Comparison of ENCODE assay signal across 17 mouse cellular contexts in genomic region chr13:46951212-46951611, GRCm38 (mm10). TPM values are rescaled to one million over a fixed set of nuclear protein-coding genes. Genes with fewer than 3 reads are reported as not detected.
DNase-seq lines count a peak whose midpoint lies in the region; ATAC-seq lines count a peak whose summit lies in the region.
"Had no signal": no experiment of that assay in that cellular context is flagged by ENCODE, and none has a peak within 500 bp of the region (broad histone marks: within the 10 kb centered on the region; RNA-seq: fewer than 3 reads in every experiment).

No protein-coding gene starts in this region.

- no peak overlapping the region for H3K4me3 ChIP-seq in forebrain, embryonic 13.5 days
- H3K4me3 ChIP-seq in forebrain, embryonic 11.5 days (ENCODE audit: low read depth, low read length), result no peak overlapping the region
- no peak overlapping the region for H3K4me3 ChIP-seq in heart, embryonic 16.5 days (ENCODE audit: low read length)
- H3K4me3 ChIP-seq: erythroblast, embryonic 14.5 days; kidney, embryonic 15.5 days; liver, embryonic 13.5 days; midbrain, embryonic 12.5 days had no signal

- no peak for DNase-seq in forebrain, embryonic 11.5 days (ENCODE audit: low spot score)
- no peak for DNase-seq in heart, adult 9 months (ENCODE audit: low spot score in 2 of 2)
- DNase-seq in right cerebral cortex, adult 18-20 months, result peak; percentile 20
- no peak for DNase-seq in right cerebral cortex, postnatal 14 days
- no peak for DNase-seq in thymus, postnatal 10 days (ENCODE audit: low spot score in 2 of 2)
- DNase-seq in lung, postnatal 10 days, result no peak
- DNase-seq: cerebellum, adult 11-12 months; heart, postnatal 4 days; liver, embryonic 13.5 days; lung, postnatal 36 days; thymus, postnatal 36 days had no signal

- WGBS in forebrain, embryonic 13.5 days, result 88% methylated on average over 15 of the region's 15 CpGs
- WGBS in forebrain, embryonic 11.5 days, result 90% methylated on average over 15 of the region's 15 CpGs
- WGBS in heart, embryonic 16.5 days, result 53% methylated on average over 15 of the region's 15 CpGs

- peaks cover 5% of the 10 kb centered on the region for H3K4me1 ChIP-seq in forebrain, embryonic 13.5 days
- no peaks in the 10 kb centered on the region; the same call in 1 of the 2 replicates for H3K4me1 ChIP-seq in forebrain, embryonic 11.5 days (replicated peaks; ENCODE audit: control insufficient read depth, insufficient read depth, low read length)
- H3K4me1 ChIP-seq in heart, embryonic 16.5 days (ENCODE audit: control insufficient read depth, insufficient read depth, low read length), result 0 out of 2 replicates have a peak, but pooled peaks cover 3% of the 10 kb centered on the region
- H3K4me1 ChIP-seq: kidney, embryonic 15.5 days had no signal

- no peaks in the 10 kb centered on the region for H3K9me3 ChIP-seq in forebrain, embryonic 13.5 days (replicated peaks)
- H3K9me3 ChIP-seq in forebrain, embryonic 11.5 days (ENCODE audit: control insufficient read depth, low read length), result no peaks in the 10 kb centered on the region
- peaks cover 7% of the 10 kb centered on the region for H3K9me3 ChIP-seq in heart, embryonic 16.5 days (replicated peaks; ENCODE audit: control insufficient read depth, low read length)
- H3K9me3 ChIP-seq: kidney, embryonic 15.5 days; liver, embryonic 13.5 days; midbrain, embryonic 12.5 days had no signal

- H3K4me2 ChIP-seq in forebrain, embryonic 13.5 days, result no peak overlapping the region
- H3K4me2 ChIP-seq in forebrain, embryonic 11.5 days (ENCODE audit: low read depth, low read length, severe bottlenecking), result no peak overlapping the region
- H3K4me2 ChIP-seq in heart, embryonic 16.5 days (ENCODE audit: low read depth, low read length), result peak overlapping the region; percentile 1; the same call in 1 of the 2 replicates
- H3K4me2 ChIP-seq: kidney, embryonic 15.5 days; liver, embryonic 13.5 days; midbrain, embryonic 12.5 days had no signal

- no peak overlapping the region for H3K9ac ChIP-seq in forebrain, embryonic 13.5 days
- no peak overlapping the region for H3K9ac ChIP-seq in forebrain, embryonic 11.5 days (ENCODE audit: low read length)
- H3K9ac ChIP-seq in heart, embryonic 16.5 days (ENCODE audit: low read length), result no peak overlapping the region
- H3K9ac ChIP-seq: kidney, embryonic 15.5 days; liver, embryonic 13.5 days; midbrain, embryonic 12.5 days had no signal

- H3K27ac ChIP-seq in forebrain, embryonic 13.5 days, result 0 out of 2 replicates have a peak overlapping the region, but pooled peaks have one; percentile 0
- no peak overlapping the region for H3K27ac ChIP-seq in forebrain, embryonic 11.5 days (ENCODE audit: low read depth, low read length)
- H3K27ac ChIP-seq in heart, embryonic 16.5 days (ENCODE audit: low read length), result no peak overlapping the region
- H3K27ac ChIP-seq: kidney, embryonic 15.5 days; liver, embryonic 13.5 days; midbrain, embryonic 12.5 days had no signal

- H3K27me3 ChIP-seq in forebrain, embryonic 13.5 days, result no peaks in the 10 kb centered on the region
- H3K27me3 ChIP-seq in forebrain, embryonic 11.5 days (ENCODE audit: control insufficient read depth, insufficient read depth, low read length), result no peaks in the 10 kb centered on the region
- H3K27me3 ChIP-seq in heart, embryonic 16.5 days (ENCODE audit: control insufficient read depth, insufficient read depth, low read length), result no peaks in the 10 kb centered on the region
- H3K27me3 ChIP-seq: liver, embryonic 13.5 days; midbrain, embryonic 12.5 days had no signal

- no peaks in the 10 kb centered on the region for H3K36me3 ChIP-seq in forebrain, embryonic 13.5 days (ENCODE audit: poor library complexity, severe bottlenecking)
- H3K36me3 ChIP-seq in forebrain, embryonic 11.5 days (ENCODE audit: control insufficient read depth, insufficient read depth, low read length), result no peaks in the 10 kb centered on the region
- no peaks in the 10 kb centered on the region for H3K36me3 ChIP-seq in heart, embryonic 16.5 days (ENCODE audit: control insufficient read depth, insufficient read depth)
- H3K36me3 ChIP-seq: kidney, embryonic 15.5 days; liver, embryonic 13.5 days; midbrain, embryonic 12.5 days had no signal

- ATAC-seq in forebrain, embryonic 13.5 days, result no peak
- no peak for ATAC-seq in forebrain, embryonic 11.5 days (replicated peaks; ENCODE audit: low FRiP score)
- no peak for ATAC-seq in heart, embryonic 16.5 days (replicated peaks; ENCODE audit: extremely low read depth, insufficient read depth, low FRiP score)
- ATAC-seq: inflammation-experienced regulatory T-cells, adult 6 months had no signal

RNA-seq across cellular contexts. Expression of gene Kif13a, which starts 21.5 kb away (rescaled TPM):
- polyA plus RNA-seq in forebrain, embryonic 13.5 days (2015; fragmentation: Nextera tagmentation; extraction: Ambion mirVana), result 7.0 and 8.1 TPM in 2 replicates
- polyA plus RNA-seq in forebrain, embryonic 11.5 days (2014; fragmentation: Nextera tagmentation; extraction: Ambion mirVana), result 21.6 and 23.1 TPM in 2 replicates
- 17.8 and 30.0 TPM in 2 replicates for polyA plus RNA-seq in heart, embryonic 16.5 days (2015; fragmentation: Nextera tagmentation; extraction: Ambion mirVana)
